Mouse (Mus musculus): ENCODE measurements around the gene Mtor.
A peak's percentile ranks its signal among the peaks of the same experiment; 100 is the strongest.

The Mtor gene

GRCm38 (mm10) chr4:148487841-148488240 lies 39.4 kb downstream of the Mtor start:
- no peak for DNase-seq (ENCODE audit: low spot score)

GRCm38 (mm10) chr4:148490502-148490901 lies 42.1 kb downstream of the Mtor start:
- no peak for DNase-seq (ENCODE audit: low spot score)

- DNase-seq (ENCODE audit: low spot score) = no peak
These were observed 43.0 kb downstream of the Mtor start for GRCm38 (mm10) chr4:148491448-148491847.

- no peak for DNase-seq (ENCODE audit: low spot score)
These were observed 46.7 kb downstream of the Mtor start for GRCm38 (mm10) chr4:148495160-148495559.

GRCm38 (mm10) chr4:148495874-148496689 lies 47.7 kb downstream of the Mtor start:
- no peak for DNase-seq (ENCODE audit: low spot score)

- DNase-seq (ENCODE audit: low spot score) = no peak
These were observed 52.0 kb downstream of the Mtor start, which contains the start of gene Angptl7 for GRCm38 (mm10) chr4:148500410-148500867. Gene Angptl7 (minus strand): TSS chr4:148500460.

- DNase-seq (ENCODE audit: low spot score) = no peak
These were observed 56.1 kb downstream of the Mtor start for GRCm38 (mm10) chr4:148504497-148504959.

GRCm38 (mm10) chr4:148507585-148507984 lies 59.2 kb downstream of the Mtor start:
- DNase-seq (ENCODE audit: low spot score) = no peak

- no peak for DNase-seq (ENCODE audit: low spot score)
These were observed 59.9 kb downstream of the Mtor start for GRCm38 (mm10) chr4:148508084-148508849.

GRCm38 (mm10) chr4:148509450-148510084 lies 61.2 kb downstream of the Mtor start:
- DNase-seq (ENCODE audit: low spot score) = peak; percentile 23

- no peak for DNase-seq (ENCODE audit: low spot score)
These were observed 62.3 kb downstream of the Mtor start for GRCm38 (mm10) chr4:148510691-148511090.

- DNase-seq (ENCODE audit: low spot score) = no peak
These were observed 62.9 kb downstream of the Mtor start for GRCm38 (mm10) chr4:148511334-148511733.

- no peak for DNase-seq (ENCODE audit: low spot score)
These were observed 64.7 kb downstream of the Mtor start for GRCm38 (mm10) chr4:148513021-148513559.

GRCm38 (mm10) chr4:148515313-148515712 lies 66.9 kb downstream of the Mtor start:
- DNase-seq (ENCODE audit: low spot score) = no peak

- no peak for DNase-seq (ENCODE audit: low spot score)
These were observed 69.4 kb downstream of the Mtor start for GRCm38 (mm10) chr4:148517809-148518208.

- no peak for DNase-seq (ENCODE audit: low spot score)
These were observed 69.9 kb downstream of the Mtor start for GRCm38 (mm10) chr4:148518235-148518795.

- no peak for DNase-seq (ENCODE audit: low spot score)
These were observed 75.1 kb downstream of the Mtor start for GRCm38 (mm10) chr4:148523538-148523937.

GRCm38 (mm10) chr4:148527158-148527910 lies 78.9 kb downstream of the Mtor start:
- no peak for DNase-seq (ENCODE audit: low spot score)

- DNase-seq (ENCODE audit: low spot score) = no peak
These were observed 81.9 kb downstream of the Mtor start for GRCm38 (mm10) chr4:148530351-148530750.

GRCm38 (mm10) chr4:148530778-148531177 lies 82.4 kb downstream of the Mtor start:
- no peak for DNase-seq (ENCODE audit: low spot score)

- no peak for DNase-seq (ENCODE audit: low spot score)
These were observed 82.9 kb downstream of the Mtor start for GRCm38 (mm10) chr4:148531341-148531740.
